Mouse (Mus musculus): ENCODE measurements around the gene Gnptg. TPM values are rescaled to one million over a fixed set of nuclear protein-coding genes. Genes with fewer than 3 reads are reported as not detected.

Gnptg gene
- polyA plus RNA-seq, 1 experiment from 2014 or later, result 114 TPM

- H3K36me3 ChIP-seq (ENCODE audit: control insufficient read depth, insufficient read depth, low read length), result no peaks in the 10 kb centered on the region
- ATAC-seq, result peak; percentile 91
- peak within 1 kb of the TSS; percentile 92 for H3K9ac ChIP-seq (ENCODE audit: low read depth, low read length)
- H3K4me3 ChIP-seq (ENCODE audit: low read length), result peak within 1 kb of the TSS; percentile 90
- H3K27me3 ChIP-seq (replicated peaks; ENCODE audit: control insufficient read depth, insufficient read depth, low read length), result peaks cover 7% of the 10 kb centered on the region
- no peaks in the 10 kb centered on the region for H3K9me3 ChIP-seq (ENCODE audit: control insufficient read depth, low read length)
- peak within 1 kb of the TSS; percentile 99 for H3K4me2 ChIP-seq (ENCODE audit: low read length)
- WGBS, result under 1% methylated on average over 50 of the region's 50 CpGs
- peaks cover 26% of the 10 kb centered on the region for H3K4me1 ChIP-seq (ENCODE audit: control insufficient read depth, insufficient read depth, low read depth, low read length)
- H3K27ac ChIP-seq (ENCODE audit: low read depth, low read length), result peak within 1 kb of the TSS; percentile 95
Measured at GRCm38 (mm10) chr17:25184129-25184691, 55.7 kb downstream of the Gnptg start, which contains the start of gene BC003965. Gene BC003965 (plus strand): TSS chr17:25184554.

Small RNA genes within 50 kb of the gene (microRNA-seq; reads per million reads assigned to microRNA genes)
- gene Mir3547, result 7.9 reads per million, percentile 24 among the genes with 10 or more reads in this experiment

Other genes starting within 250 kb of the Gnptg start
- gene Cramp1l, start 224.3 kb downstream of the Gnptg start, polyA plus RNA-seq (2015; fragmentation: Nextera tagmentation; extraction: Ambion mirVana), result 4.0 and 5.5 TPM in 2 replicates
- gene Ift140, start 224.0 kb downstream of the Gnptg start, polyA plus RNA-seq (2015; fragmentation: Nextera tagmentation; extraction: Ambion mirVana), result 17.1 and 20.8 TPM in 2 replicates
- 13.8 and 14.1 TPM in 2 replicates for gene Tmem204, start 156.5 kb downstream of the Gnptg start, polyA plus RNA-seq (2015; fragmentation: Nextera tagmentation; extraction: Ambion mirVana)
- 54.6 and 60.8 TPM in 2 replicates for gene Telo2, start 124.2 kb downstream of the Gnptg start, polyA plus RNA-seq (2015; fragmentation: Nextera tagmentation; extraction: Ambion mirVana)
- 0.49 TPM in 1 of 2 replicates, not detected in the other for gene Ptx4, start 119.4 kb downstream of the Gnptg start, polyA plus RNA-seq (2015; fragmentation: Nextera tagmentation; extraction: Ambion mirVana)
- gene Clcn7, start 106.7 kb downstream of the Gnptg start, polyA plus RNA-seq (2015; fragmentation: Nextera tagmentation; extraction: Ambion mirVana), result 28.9 and 34.3 TPM in 2 replicates
- not detected in 2 replicates for gene Ccdc154, start 77.7 kb downstream of the Gnptg start, polyA plus RNA-seq (2015; fragmentation: Nextera tagmentation; extraction: Ambion mirVana)
- not detected in 2 replicates for gene Gm38655, start 64.7 kb downstream of the Gnptg start, polyA plus RNA-seq (2015; fragmentation: Nextera tagmentation; extraction: Ambion mirVana)
- gene BC003965, start 55.6 kb downstream of the Gnptg start, polyA plus RNA-seq (2015; fragmentation: Nextera tagmentation; extraction: Ambion mirVana), result 33.8 and 34.1 TPM in 2 replicates
- gene Unkl, start 51.7 kb downstream of the Gnptg start, polyA plus RNA-seq (2015; fragmentation: Nextera tagmentation; extraction: Ambion mirVana), result 16.0 and 17.6 TPM in 2 replicates
- gene Tsr3, start within 50 bp of the Gnptg start, polyA plus RNA-seq (2015; fragmentation: Nextera tagmentation; extraction: Ambion mirVana), result 57.4 and 58.2 TPM in 2 replicates
- 23.4 and 26.0 TPM in 2 replicates for gene Baiap3, start 16.2 kb upstream of the Gnptg start, polyA plus RNA-seq (2015; fragmentation: Nextera tagmentation; extraction: Ambion mirVana)
- 409 and 435 TPM in 2 replicates for gene Ube2i, start 34.5 kb upstream of the Gnptg start, polyA plus RNA-seq (2015; fragmentation: Nextera tagmentation; extraction: Ambion mirVana)
- gene Prss34, start 58.3 kb upstream of the Gnptg start, polyA plus RNA-seq (2015; fragmentation: Nextera tagmentation; extraction: Ambion mirVana), result not detected in 2 replicates
- gene Prss28, start 68.5 kb upstream of the Gnptg start, polyA plus RNA-seq (2015; fragmentation: Nextera tagmentation; extraction: Ambion mirVana), result not detected in 2 replicates
- gene Prss29, start 78.5 kb upstream of the Gnptg start, polyA plus RNA-seq (2015; fragmentation: Nextera tagmentation; extraction: Ambion mirVana), result not detected in 2 replicates
- gene Tpsab1, start 105.4 kb upstream of the Gnptg start, polyA plus RNA-seq (2015; fragmentation: Nextera tagmentation; extraction: Ambion mirVana), result not detected in 2 replicates
- gene Tpsb2, start 126.2 kb upstream of the Gnptg start, polyA plus RNA-seq (2015; fragmentation: Nextera tagmentation; extraction: Ambion mirVana), result 0.19 and 2.1 TPM in 2 replicates
- gene Tpsg1, start 129.1 kb upstream of the Gnptg start, polyA plus RNA-seq (2015; fragmentation: Nextera tagmentation; extraction: Ambion mirVana), result 0.43 and 0.55 TPM in 2 replicates
- 5.9 and 6.2 TPM in 2 replicates for gene Cacna1h, start 193.7 kb upstream of the Gnptg start, polyA plus RNA-seq (2015; fragmentation: Nextera tagmentation; extraction: Ambion mirVana)
- gene Tekt4, start 214.5 kb upstream of the Gnptg start, polyA plus RNA-seq (2015; fragmentation: Nextera tagmentation; extraction: Ambion mirVana), result 1.4 and 1.9 TPM in 2 replicates